Mouse (Mus musculus): ENCODE data around the gene 4931400O07Rik. TPM values are rescaled to one million over a fixed set of nuclear protein-coding genes. Genes with fewer than 3 reads are reported as not detected.

4931400O07Rik gene
- polyA plus RNA-seq (2017; shearing (Covaris generic)), result not detected

GRCm38 (mm10) chrX:62467691-62468090, at the start of gene 4931400O07Rik:
Gene 4931400O07Rik, plus strand, starts transcription at chrX:62467991.

Other genes with a start within 250 kb of the 4931400O07Rik start
- gene 4933402E13Rik, start 184.5 kb upstream of the 4931400O07Rik start, polyA plus RNA-seq (2017; shearing (Covaris generic)), result not detected

Measured in inflammation-experienced regulatory T-cells (primary cell).